Mouse (Mus musculus): Measurements from ENCODE around the gene Atic.
A peak's percentile ranks its signal among the peaks of the same experiment; 100 is the strongest.

Atic gene

DNA sequence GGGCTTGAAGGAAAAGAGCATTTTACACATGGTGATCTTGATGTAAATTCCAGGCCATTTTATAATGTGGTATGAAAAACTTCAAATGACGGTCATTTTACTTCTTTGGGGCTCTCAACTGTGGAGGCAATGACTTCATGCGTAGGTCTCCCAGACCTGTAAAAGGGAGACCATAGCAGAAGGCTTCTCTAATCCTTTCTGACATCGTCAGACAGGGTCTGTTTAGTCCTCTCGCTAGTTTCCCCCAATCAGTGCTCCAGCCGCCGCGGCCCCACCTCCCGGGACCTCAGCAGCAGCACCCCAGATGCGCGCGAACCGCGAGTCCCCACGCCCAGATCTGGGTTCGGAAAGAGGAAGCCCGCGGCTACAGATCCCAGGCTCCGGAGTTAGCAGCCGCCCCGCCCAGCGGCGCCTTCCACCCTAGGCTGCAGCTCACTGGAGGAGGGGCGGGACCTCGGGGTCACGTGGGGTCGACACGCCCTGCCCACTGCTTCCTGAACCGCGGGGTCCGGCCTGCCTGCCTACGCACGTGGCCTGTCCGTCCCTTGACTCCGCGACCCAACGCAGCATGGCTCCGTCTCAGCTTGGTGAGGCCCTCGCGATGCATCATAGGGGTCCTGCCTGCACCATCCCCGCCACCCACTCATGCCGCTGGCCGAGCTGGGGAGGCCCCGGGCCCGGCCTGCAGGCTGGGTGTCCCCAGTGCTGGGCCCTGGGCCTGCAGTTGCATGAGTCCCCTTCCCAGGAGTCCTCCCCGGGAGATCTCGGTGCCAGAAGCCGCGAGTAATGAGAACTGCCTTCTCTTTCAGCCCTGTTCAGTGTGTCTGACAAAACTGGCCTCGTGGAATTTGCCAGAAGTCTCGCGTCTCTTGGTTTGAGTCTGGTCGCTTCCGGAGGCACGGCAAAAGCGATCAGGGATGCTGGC lies at the start of gene Atic:
Gene Atic, plus strand, starts transcription at position 463 of the 925 bp plus-strand sequence.
- DNase-seq = peak; percentile 93 to 95

DNA sequence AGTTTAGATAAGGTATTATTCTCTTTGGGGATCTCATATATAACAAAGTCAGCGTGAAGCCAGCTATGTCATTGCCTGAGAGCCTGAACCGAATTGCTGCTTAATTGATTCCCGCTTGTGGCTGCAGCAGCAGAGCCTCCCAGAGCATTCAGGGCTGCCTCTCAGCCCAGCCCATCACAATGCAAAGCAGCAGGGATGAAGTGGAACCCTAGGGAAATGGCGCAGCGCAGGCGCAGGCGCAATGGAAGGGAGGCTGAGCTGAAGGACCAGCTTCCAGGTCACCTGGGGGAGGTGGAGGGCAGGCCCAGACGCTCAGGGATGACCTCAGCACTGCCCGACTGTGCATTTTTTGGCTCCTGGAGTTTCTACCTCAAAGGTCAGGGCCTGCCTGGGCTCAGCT lies 49.7 kb upstream of the Atic start:
- DNase-seq = no peak

DNA sequence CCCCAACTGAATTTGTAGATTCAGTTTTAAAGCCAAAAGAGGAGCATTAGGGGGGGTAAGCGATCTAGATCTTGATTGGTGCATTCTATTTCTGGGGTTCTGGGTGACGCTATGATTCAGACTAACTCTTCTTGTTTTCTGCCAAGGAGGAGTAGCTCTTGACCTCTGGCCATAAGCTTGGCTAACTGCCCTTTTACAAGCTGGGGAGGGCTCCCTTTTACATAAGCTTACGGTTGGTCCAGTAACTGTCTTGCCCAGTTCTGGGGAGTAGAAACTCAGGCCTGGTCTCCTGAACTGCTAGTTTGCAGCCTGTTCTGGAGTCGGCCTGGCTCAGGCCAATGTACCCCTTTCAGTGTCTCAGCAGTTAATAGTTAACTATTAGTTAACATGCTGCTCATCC lies 41.9 kb upstream of the Atic start:
- DNase-seq = no peak

- DNase-seq = no peak
Observed at GRCm38 (mm10) chr1:71528808-71529648, 27.9 kb upstream of the Atic start.

DNA sequence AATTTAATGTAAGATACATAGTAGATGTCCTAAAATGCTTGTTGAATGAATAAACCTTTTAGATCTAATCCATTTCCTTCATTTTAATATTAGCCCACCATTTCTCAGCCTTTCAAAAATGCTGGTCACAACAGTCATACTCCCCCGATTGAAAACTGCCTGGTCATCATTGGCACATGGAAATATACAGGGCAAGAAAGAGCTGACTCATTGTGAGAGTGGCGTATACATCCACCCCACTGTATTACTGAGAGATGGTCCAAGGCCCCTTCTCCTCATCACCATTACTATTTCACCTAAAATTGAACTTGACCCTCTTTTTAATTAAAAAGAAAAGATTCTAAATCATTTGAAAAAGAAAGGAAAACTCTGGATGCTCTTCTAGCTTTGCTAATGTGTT lies 26.2 kb upstream of the Atic start:
- DNase-seq = no peak

GRCm38 (mm10) chr1:71531653-71532052 lies 25.3 kb upstream of the Atic start:
- DNase-seq = peak in 1 of 2 experiments; percentile 42

DNA sequence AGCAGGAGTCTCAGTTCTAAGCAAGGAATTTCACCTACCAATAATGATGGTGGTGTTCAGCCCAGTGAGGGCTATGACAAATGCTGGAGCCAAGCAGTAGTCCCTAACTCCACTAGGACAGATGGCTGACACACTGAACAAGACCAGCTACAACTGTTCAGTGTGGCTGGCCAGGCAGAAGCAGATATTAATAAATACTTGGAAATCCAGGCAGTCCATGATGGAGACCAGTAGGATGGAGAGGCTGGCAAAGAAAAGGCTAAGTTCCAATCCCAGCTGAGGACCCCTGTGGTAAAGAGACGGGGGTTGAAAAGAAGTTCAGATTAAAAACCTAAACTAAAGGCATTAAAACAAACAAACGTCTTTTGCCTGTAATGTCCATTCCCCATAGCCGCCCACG lies 17.3 kb upstream of the Atic start:
- DNase-seq = no peak

DNA sequence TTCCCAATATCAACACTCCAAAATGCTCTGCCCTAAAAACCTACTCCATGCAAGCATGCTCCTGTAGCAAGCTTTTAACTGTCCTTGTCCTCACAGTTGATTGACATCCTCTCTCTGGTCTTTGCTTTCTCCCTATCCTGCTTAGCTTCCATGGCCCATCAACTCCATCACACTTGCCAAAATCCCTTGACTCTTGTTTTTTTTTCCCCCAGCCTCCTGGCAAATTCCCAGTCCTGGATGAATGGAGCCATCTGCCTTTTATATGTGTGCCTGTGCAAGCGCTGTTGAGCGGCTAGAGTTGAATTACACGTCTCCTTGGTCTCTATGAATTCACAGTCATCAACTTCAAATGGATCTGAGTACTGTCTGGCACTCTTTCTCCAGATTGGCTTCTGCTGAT lies 16.5 kb upstream of the Atic start:
- peak; percentile 34 for DNase-seq

DNA sequence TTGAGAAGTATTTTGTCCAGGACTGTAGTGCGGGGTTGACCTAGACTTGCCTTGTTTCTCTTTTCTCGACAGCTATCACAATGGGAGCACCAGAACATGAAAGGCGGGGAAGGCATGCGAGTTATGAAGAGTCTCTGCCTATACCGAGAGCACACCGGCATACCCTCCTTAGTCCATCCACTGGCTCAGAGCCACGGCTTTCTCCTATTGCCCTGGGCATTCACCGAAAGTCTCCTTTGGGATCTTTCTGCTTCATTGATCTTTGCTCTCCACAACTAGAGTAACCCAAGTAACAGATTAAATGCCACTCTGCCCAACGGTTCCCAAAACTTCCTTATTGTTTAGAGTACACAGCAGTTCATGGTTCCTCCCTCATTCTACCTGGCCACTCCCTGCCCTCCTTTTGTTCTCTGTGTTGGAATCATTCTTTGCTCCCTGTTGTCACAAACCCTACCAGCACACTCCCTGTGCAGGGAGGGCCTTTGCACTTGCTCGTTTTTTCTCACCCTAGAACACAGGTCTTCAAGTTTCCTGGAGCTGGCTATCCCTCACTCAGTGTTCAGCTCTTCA lies 6.2 kb upstream of the Atic start:
- no peak for DNase-seq

GRCm38 (mm10) chr1:71560626-71561025 lies 3.7 kb downstream of the Atic start:
- no peak for DNase-seq

GRCm38 (mm10) chr1:71564291-71564690 lies 7.3 kb downstream of the Atic start:
- no peak for DNase-seq

- DNase-seq = peak; percentile 11 to 58
Observed at GRCm38 (mm10) chr1:71567884-71568605, 11.1 kb downstream of the Atic start.

DNA sequence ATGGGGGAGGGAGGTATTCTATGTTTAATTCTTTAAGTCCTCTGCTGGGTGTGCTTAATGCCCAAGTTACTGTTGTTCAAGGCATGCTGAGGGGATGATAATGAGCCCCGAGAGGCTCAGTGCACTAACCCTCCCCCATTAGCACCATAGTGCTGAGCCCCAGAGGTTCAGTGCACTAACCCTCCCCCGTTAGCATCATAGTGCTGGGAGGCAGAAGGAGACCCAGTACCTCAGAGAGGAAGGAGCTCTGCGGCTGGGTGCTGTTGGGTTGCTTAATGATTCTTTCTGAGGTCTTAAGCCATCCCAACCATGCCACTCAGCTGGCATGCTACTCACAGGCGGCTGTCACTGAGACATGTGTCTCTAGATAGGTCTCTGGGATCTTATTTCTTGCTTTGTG lies 13.2 kb downstream of the Atic start:
- no peak for DNase-seq

DNA sequence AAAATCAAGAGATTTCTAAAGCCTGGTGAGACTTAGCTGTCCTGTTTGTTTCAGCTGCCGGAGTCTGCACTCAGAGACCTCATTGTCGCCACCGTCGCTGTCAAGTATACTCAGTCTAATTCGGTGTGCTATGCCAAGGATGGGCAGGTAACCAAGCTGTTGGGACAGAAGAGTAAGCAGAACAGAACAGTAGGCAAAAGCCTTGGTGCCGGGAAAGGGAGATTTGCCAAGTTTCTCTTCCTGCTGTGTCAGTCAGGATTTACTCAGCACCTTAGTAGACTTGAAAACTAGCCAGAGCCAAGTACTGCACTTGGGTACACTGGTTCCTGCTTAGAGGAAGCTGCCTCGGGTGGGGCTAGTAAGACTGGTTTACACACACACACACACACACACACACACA lies 19.0 kb downstream of the Atic start:
- peak in 1 of 2 experiments; percentile 6 for DNase-seq

- no peak for DNase-seq
Observed at GRCm38 (mm10) chr1:71576837-71577236, 19.9 kb downstream of the Atic start.

DNA sequence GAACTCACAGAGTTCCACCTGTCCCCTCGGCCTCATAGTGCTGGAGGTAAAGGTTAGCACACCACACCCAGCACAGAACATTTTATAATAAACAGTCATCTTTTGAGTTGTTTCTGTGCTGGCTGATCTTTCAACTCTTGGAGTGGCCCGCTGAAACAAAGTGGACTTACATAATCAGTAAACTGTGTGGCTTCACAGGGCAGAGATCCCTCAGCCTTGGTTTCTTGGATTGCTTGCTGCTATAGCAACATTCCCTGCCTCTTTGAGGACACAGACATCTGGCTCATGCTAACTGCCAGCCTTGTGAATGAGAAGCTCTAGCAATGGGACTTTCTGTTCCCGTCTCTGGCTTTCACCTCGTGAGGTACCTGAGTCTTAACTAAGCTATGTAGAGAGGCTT lies 22.6 kb downstream of the Atic start:
- DNase-seq = no peak

DNA sequence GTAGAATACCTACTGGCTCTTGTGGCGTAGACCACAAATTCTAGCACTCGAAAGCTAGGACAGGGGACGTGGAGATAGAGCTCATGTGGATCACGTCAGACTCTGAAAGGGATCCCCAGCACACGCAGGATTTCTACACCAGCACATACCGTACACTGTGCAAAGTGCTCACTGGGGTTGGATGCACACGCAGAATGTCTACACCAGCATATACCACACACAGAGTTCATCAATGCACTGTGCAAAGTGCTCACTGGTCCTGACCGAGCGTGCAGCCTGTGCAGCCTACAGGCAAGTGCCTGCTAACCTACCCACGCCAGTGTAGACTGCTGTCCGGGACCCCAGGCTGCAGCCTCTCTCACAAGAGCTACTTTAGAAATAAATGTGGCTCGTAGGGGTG lies 23.5 kb downstream of the Atic start:
- DNase-seq = no peak

DNA sequence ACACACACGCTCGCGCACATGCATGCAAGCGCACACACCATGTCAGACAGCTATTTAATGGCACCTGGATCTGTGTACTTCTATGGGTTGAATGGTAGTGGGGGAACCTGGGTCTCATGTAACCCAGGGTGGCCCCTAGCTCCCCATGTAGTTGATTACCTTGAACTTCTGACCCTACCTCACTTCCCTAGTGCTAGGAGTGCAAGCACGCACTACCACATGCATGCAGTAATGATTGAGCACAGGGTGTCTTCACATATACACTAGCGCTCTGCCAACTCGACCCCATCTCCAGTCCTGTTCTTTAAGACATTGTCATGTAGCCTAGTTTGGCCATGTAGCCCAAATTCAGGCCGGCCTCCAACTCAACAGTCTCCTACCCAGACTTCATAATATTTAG lies 26.4 kb downstream of the Atic start:
- no peak for DNase-seq

GRCm38 (mm10) chr1:71583900-71584299 lies 26.9 kb downstream of the Atic start:
- no peak for DNase-seq

- DNase-seq = no peak
Observed at GRCm38 (mm10) chr1:71586658-71587057, 29.7 kb downstream of the Atic start.

DNA sequence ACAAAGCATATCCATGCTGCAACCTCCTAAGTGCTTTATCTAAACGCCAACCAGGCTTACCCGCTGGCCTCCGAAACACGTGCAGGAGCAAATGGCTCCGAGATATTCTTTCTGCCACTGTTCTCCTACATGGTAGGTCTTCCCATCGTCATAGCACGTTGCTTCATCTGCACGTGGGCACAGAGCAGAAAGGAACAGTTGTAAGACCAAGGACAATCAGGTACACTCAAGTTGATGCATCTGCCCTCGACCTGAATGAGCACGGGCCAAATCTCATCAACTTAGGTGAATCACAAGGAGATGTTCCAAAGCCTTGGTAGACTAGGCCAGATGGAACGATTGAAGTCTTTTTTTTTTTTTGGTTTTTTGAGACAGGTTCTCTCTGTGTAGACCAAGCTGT lies 33.1 kb downstream of the Atic start:
- no peak for DNase-seq

DNA sequence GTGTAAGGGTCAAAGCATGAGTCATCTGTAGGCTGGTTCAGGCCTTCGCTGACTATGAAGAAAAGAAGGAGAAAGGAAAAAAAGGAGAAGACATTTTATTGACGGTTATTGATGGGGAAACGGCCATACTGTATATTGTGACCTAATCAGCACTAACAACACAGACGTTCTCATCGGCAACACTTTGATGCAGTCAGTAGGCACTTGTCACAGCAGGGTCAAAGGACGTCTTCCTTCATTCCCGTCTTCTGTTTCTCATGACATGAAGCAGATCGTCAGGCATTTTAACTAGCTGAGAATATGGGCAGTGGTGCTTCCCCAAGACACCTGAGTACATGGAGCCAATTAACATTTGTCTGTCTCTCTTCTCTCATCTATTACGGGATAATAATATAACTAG lies 36.2 kb downstream of the Atic start:
- no peak for DNase-seq

GRCm38 (mm10) chr1:71594268-71594667 lies 37.3 kb downstream of the Atic start:
- no peak for DNase-seq

All from lung, postnatal 4 days (tissue).